13 mouse cellular contexts compared by ENCODE assay signal in genomic region chr14:120311330-120312097, GRCm38 (mm10). TPM values are rescaled to one million over a fixed set of nuclear protein-coding genes. Genes with fewer than 3 reads are reported as not detected.
DNase-seq lines count a peak whose midpoint lies in the region; ATAC-seq and TF ChIP-seq lines count a peak whose summit lies in the region.
"Had no signal": no experiment of that assay in that cellular context is flagged by ENCODE, and none has a peak within 500 bp of the region (broad histone marks: within the 10 kb centered on the region; RNA-seq: fewer than 3 reads in every experiment).

No protein-coding gene starts in this region.

- TF ChIP-seq EP300 in heart, postnatal 0 days (IDR thresholded peaks at IDR 0.05; ENCODE audit: low read depth) = no peak

- ATAC-seq in heart, embryonic 12.5 days (ENCODE audit: insufficient number of reproducible peaks, low FRiP score) = no peak
- ATAC-seq in midbrain, embryonic 15.5 days (replicated peaks) = no peak
- ATAC-seq in heart, postnatal 0 days (ENCODE audit: insufficient read depth, low read depth) = no peak

- no peaks in the 10 kb centered on the region for H3K9me3 ChIP-seq in heart, embryonic 12.5 days (replicated peaks)
- no peaks in the 10 kb centered on the region for H3K9me3 ChIP-seq in midbrain, embryonic 10.5 days (replicated peaks)
- no peaks in the 10 kb centered on the region for H3K9me3 ChIP-seq in midbrain, embryonic 15.5 days
- no peaks in the 10 kb centered on the region for H3K9me3 ChIP-seq in heart, postnatal 0 days (replicated peaks; ENCODE audit: control insufficient read depth, low read length)
- H3K9me3 ChIP-seq: kidney, embryonic 15.5 days had no signal

- H3K4me1 ChIP-seq in heart, embryonic 12.5 days (replicated peaks) = peaks cover 81% of the 10 kb centered on the region
- H3K4me1 ChIP-seq in midbrain, embryonic 10.5 days = peaks cover 27% of the 10 kb centered on the region
- peaks cover 25% of the 10 kb centered on the region for H3K4me1 ChIP-seq in midbrain, embryonic 15.5 days
- H3K4me1 ChIP-seq in heart, postnatal 0 days (ENCODE audit: control insufficient read depth, insufficient read depth) = peaks cover 72% of the 10 kb centered on the region

- peak overlapping the region; percentile 79 for H3K27ac ChIP-seq in heart, embryonic 12.5 days (ENCODE audit: poor library complexity, severe bottlenecking)
- 0 out of 2 replicates have a peak overlapping the region, but pooled peaks have one; percentile 28 for H3K27ac ChIP-seq in midbrain, embryonic 10.5 days (replicated peaks)
- no peak overlapping the region for H3K27ac ChIP-seq in midbrain, embryonic 15.5 days
- H3K27ac ChIP-seq in heart, postnatal 0 days (ENCODE audit: low read depth) = peak overlapping the region; percentile 73
- H3K27ac ChIP-seq: kidney, embryonic 15.5 days; macrophage had no signal

- WGBS in heart, embryonic 12.5 days = 37% methylated on average over 12 of the region's 12 CpGs
- 67% methylated on average over 12 of the region's 12 CpGs for WGBS in midbrain, embryonic 10.5 days
- 44% methylated on average over 12 of the region's 12 CpGs for WGBS in midbrain, embryonic 15.5 days
- WGBS in heart, postnatal 0 days = 27% methylated on average over 12 of the region's 12 CpGs

- H3K27me3 ChIP-seq in heart, embryonic 12.5 days (replicated peaks) = no peaks in the 10 kb centered on the region
- H3K27me3 ChIP-seq in midbrain, embryonic 10.5 days (ENCODE audit: low read depth, poor library complexity, severe bottlenecking) = no peaks in the 10 kb centered on the region
- H3K27me3 ChIP-seq in midbrain, embryonic 15.5 days (replicated peaks) = no peaks in the 10 kb centered on the region
- H3K27me3 ChIP-seq in heart, postnatal 0 days (ENCODE audit: control insufficient read depth, insufficient read depth, low read length) = no peaks in the 10 kb centered on the region
- H3K27me3 ChIP-seq: kidney, embryonic 15.5 days had no signal

- peak overlapping the region; percentile 43 for H3K4me2 ChIP-seq in heart, embryonic 12.5 days
- H3K4me2 ChIP-seq in midbrain, embryonic 15.5 days = no peak overlapping the region; the same call in 1 of the 2 replicates
- H3K4me2 ChIP-seq in heart, postnatal 0 days (ENCODE audit: low read depth, low read length) = peak overlapping the region; percentile 32
- H3K4me2 ChIP-seq: kidney, embryonic 15.5 days had no signal

- H3K9ac ChIP-seq in heart, embryonic 12.5 days = peak overlapping the region; percentile 28; the same call in 1 of the 2 replicates
- H3K9ac ChIP-seq in midbrain, embryonic 15.5 days = no peak overlapping the region
- H3K9ac ChIP-seq in heart, postnatal 0 days (replicated peaks; ENCODE audit: low read depth, low read length) = peak overlapping the region; percentile 28; the same call in 1 of the 2 replicates
- H3K9ac ChIP-seq: kidney, embryonic 15.5 days had no signal

- no peak for TF ChIP-seq CTCF in heart, postnatal 0 days (IDR thresholded peaks at IDR 0.05; ENCODE audit: low read depth)

- H3K4me3 ChIP-seq in heart, embryonic 12.5 days = no peak overlapping the region
- H3K4me3 ChIP-seq in midbrain, embryonic 10.5 days = no peak overlapping the region
- H3K4me3 ChIP-seq in midbrain, embryonic 15.5 days = no peak overlapping the region
- no peak overlapping the region for H3K4me3 ChIP-seq in heart, postnatal 0 days (ENCODE audit: low read depth, low read length)
- H3K4me3 ChIP-seq: kidney, embryonic 15.5 days had no signal

- DNase-seq in heart, adult 18-20 months = no peak
- no peak for DNase-seq in midbrain, embryonic 10.5 days (ENCODE audit: low spot score)
- DNase-seq in heart, postnatal 0 days (ENCODE audit: low spot score) = peak; percentile 45
- no peak for DNase-seq in thymus, postnatal 25 days
- DNase-seq in adrenal gland, postnatal 14 days = no peak
- DNase-seq: adrenal gland, adult 2 months; cerebellum, adult 11 months; embryo, embryonic 11 days; liver had no signal

- 0 out of 2 replicates have a peak, but pooled peaks cover 12% of the 10 kb centered on the region for H3K36me3 ChIP-seq in heart, embryonic 12.5 days
- H3K36me3 ChIP-seq in midbrain, embryonic 10.5 days = no peaks in the 10 kb centered on the region
- no peaks in the 10 kb centered on the region for H3K36me3 ChIP-seq in midbrain, embryonic 15.5 days (replicated peaks)
- H3K36me3 ChIP-seq in heart, postnatal 0 days (replicated peaks; ENCODE audit: control insufficient read depth, insufficient read depth, low read length) = peaks cover 6% of the 10 kb centered on the region; the same call in 1 of the 2 replicates

RNA-seq across cellular contexts. Expression of gene Mbnl2, which starts 36.0 kb away (rescaled TPM):
- polyA plus RNA-seq in heart, embryonic 12.5 days (2016; fragmentation: Nextera tagmentation; extraction: Ambion mirVana) = 108 and 114 TPM in 2 replicates
- 100 to 1,000 TPM; 218 to 240 TPM for total RNA-seq in heart, adult 18-20 months (2021)
- 24.0 and 30.5 TPM in 2 replicates for polyA plus RNA-seq in midbrain, embryonic 10.5 days (2016; fragmentation: Nextera tagmentation; extraction: Ambion mirVana)
- 20.0 and 21.2 TPM in 2 replicates for polyA plus RNA-seq in midbrain, embryonic 15.5 days (2015; fragmentation: Nextera tagmentation; extraction: Ambion mirVana)
- total RNA-seq in heart, postnatal 0 days (2014; rRNA removed; ENCODE audit: low replicate concordance) = 288 and 337 TPM in 2 replicates
- polyA plus RNA-seq in heart, postnatal 0 days (2015; fragmentation: Nextera tagmentation; extraction: Ambion mirVana) = 136 and 137 TPM in 2 replicates
- 206 and 223 TPM in 2 replicates for total RNA-seq in adrenal gland, postnatal 14 days (2021)
